Mouse (Mus musculus) heart, postnatal 0 days (tissue): ENCODE measurements around the gene Brk1. TPM values are rescaled to one million over a fixed set of nuclear protein-coding genes. Genes with fewer than 3 reads are reported as not detected.

Experiments
- ATAC-seq: fragments of 200-750 bp; cut with Nextera tagmentation; 2 replicates; pipeline ENCODE4 v1.8.0; 2017; ENCODE audit warnings: low read depth, moderate number of reproducible peaks, moderate library complexity; ENCODE audit not compliant: insufficient read depth
- DNase-seq: peaks from one replicate; pipeline ENCODE4 v3.0.0-alpha.2; 2016; ENCODE audit warnings: low spot score
- H3K27ac ChIP-seq: fragments of 300-500 bp; sonication (generic); 2 replicates; pipeline ENCODE4 v1.5.1; 2014; ENCODE audit warnings: low read depth, mild to moderate bottlenecking
- H3K27me3 ChIP-seq: fragments of 300-500 bp; sonication (generic); 2 replicates; pipeline ENCODE4 v1.6.1; 2014; ENCODE audit warnings: low read length, mixed read lengths; ENCODE audit not compliant: control insufficient read depth, insufficient read depth
- H3K36me3 ChIP-seq: fragments of 300-500 bp; sonication (generic); replicated peaks from 2 replicates; pipeline ENCODE4 v1.6.1; 2014; ENCODE audit warnings: low read length, mixed read lengths; ENCODE audit not compliant: control insufficient read depth, insufficient read depth
- H3K4me1 ChIP-seq: fragments of 300-500 bp; sonication (generic); 2 replicates; pipeline ENCODE4 v1.6.1; 2014; ENCODE audit warnings: antibody characterized with exemption; ENCODE audit not compliant: control insufficient read depth, insufficient read depth
- H3K4me2 ChIP-seq: fragments of 300-500 bp; sonication (generic); 2 replicates; pipeline ENCODE4 v1.6.1; 2014; ENCODE audit warnings: low read depth, mild to moderate bottlenecking, low read length, moderate library complexity
- H3K4me3 ChIP-seq: fragments of 300-500 bp; sonication (generic); 2 replicates; pipeline ENCODE4 v1.5.1; 2014; ENCODE audit warnings: low read depth, low read length
- H3K9ac ChIP-seq: fragments of 300-500 bp; sonication (generic); replicated peaks from 2 replicates; pipeline ENCODE4 v1.6.1; 2014; ENCODE audit warnings: low read depth, low read length, mixed read lengths
- H3K9me3 ChIP-seq: fragments of 300-500 bp; sonication (generic); replicated peaks from 2 replicates; pipeline ENCODE4 v1.6.1; 2016; ENCODE audit warnings: low read length; ENCODE audit not compliant: control insufficient read depth
- CTCF ChIP-seq: IDR thresholded peaks from 2 replicates; pipeline ENCODE4 v1.5.1; 2016; ENCODE audit warnings: antibody characterized with exemption, control low read depth, low read depth
- EP300 ChIP-seq: IDR thresholded peaks from 2 replicates; pipeline ENCODE4 v1.6.1; 2016; ENCODE audit warnings: antibody characterized with exemption, low read depth
- WGBS: fragments of 180-500 bp; shearing (Covaris S2); extraction: QIAGEN DNeasy Blood & Tissue Kit; methylation state at CpG from one replicate; pipeline ENCODE4 v1.1.7; 2014; 5-methylcytosine and 5-hydroxymethylcytosine counted together
- polyA plus RNA-seq: library from polyadenylated mRNA; unstranded; fragments of >200 nt; fragmentation: Nextera tagmentation; extraction: Ambion mirVana; gene quantifications from 2 replicates; pipeline ENCODE4 v1.2.1, GENCODE M21; 2015
- total RNA-seq: library from RNA; depleted of rRNA; stranded (reverse); fragments of >200 nt; gene quantifications from 2 replicates; pipeline ENCODE4 v1.2.3, GENCODE M21; 2014; ENCODE audit warnings: low replicate concordance

The Brk1 gene
- total and polyA plus RNA-seq, 2 experiments from 2014 or later, result 169 to 265 TPM

DNA sequence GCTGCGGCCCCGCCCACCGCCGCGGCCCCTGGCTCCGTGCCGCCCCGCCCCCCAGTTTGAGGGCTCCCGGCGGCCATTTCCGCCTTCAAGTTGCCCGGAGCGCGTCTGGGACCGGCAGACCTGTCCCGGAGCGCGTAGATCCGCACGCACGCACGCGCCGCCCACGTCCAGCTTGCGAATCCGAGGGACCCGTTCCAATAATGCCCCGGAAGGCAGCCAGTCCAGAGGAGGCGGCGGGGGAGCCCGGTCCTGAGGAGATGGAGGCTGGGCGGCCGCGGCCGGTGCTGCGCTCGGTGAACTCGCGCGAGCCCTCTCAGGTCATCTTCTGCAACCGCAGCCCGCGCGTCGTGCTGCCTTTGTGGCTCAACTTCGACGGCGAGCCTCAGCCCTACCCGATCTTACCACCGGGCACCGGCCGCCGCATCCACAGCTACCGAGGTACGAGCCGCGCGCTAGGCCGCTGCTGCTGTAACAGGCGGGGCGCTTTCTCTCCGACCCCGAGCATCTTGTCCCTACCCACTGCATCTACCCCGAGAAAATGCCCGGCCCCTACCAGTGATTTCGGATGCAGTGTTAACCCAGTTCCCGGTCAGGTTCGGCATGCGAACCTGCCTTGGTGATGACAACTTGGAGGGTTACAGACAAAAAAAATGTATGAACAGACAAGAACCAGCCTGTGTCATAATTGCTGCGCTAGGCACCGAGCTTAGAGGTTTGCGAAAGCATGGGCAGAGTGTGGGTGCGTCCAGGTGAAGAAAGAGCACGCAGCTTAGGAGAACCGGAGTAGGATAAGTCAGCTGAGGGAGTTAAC is 19.6 kb downstream of the Brk1 start, which contains the start of gene Vhl:
TSS of gene Vhl (plus strand) at position 19 of the 811 bp plus-strand sequence.
- no peaks in the 10 kb centered on the region for H3K27me3 ChIP-seq
- H3K9me3 ChIP-seq, result no peaks in the 10 kb centered on the region
- peak; percentile 77 for DNase-seq
- H3K9ac ChIP-seq, result peak within 1 kb of the TSS; percentile 73
- H3K27ac ChIP-seq, result peak within 1 kb of the TSS; percentile 93
- peak within 1 kb of the TSS; percentile 93 for H3K4me2 ChIP-seq
- peaks cover 10% of the 10 kb centered on the region for H3K36me3 ChIP-seq
- TF ChIP-seq EP300 (no peak), CTCF (no peak; the same call in 1 of the 2 replicates)
- peak; percentile 88 for ATAC-seq
- H3K4me3 ChIP-seq, result peak within 1 kb of the TSS; percentile 83
- peaks cover 12% of the 10 kb centered on the region for H3K4me1 ChIP-seq
- WGBS, result under 1% methylated on average over 53 of the region's 76 CpGs

DNA sequence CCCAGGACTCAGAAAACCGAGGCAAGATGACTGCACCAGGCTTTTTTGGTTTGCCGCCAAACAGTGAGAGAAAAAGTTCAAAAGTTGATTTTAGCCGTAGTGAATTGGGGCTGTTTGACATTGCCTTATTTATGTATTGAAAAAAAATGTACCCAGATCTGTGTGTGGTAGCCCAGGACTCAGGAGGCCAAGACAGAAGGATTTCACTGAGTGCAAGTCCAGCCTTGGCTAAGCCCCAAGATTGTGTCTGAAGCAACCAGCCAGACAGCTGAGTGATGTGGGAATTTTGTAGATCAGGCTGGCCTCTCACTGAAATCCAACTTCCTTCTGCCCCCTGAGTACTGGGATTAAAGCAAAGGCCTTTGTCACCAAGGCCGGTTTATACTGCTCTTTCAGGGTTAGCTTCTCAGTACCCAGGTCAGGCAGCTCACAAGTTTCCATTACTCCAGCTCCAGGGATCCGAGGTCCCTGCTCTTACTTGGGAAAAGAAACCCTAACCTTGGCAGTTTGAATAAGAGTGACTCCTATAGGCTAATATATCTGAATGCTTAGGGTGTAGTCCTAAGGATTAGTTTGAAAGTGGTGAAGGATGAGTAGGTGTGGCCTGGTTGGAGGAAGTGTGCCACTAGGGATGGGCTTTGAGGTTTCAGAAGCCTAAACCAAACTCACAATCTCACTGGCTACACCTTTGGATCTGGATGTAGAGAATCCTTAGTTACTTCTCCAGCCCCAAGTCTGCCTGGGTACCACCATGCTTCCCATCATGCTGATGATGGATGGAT is 20.6 kb downstream of the Brk1 start:
- Histone ChIP-seq H3K27me3 (no peaks in the 10 kb centered on the region), H3K36me3 (peaks cover 20% of the 10 kb centered on the region), H3K27ac (0 out of 2 replicates have a peak overlapping the region, but pooled peaks have one; percentile 93), H3K9me3 (no peaks in the 10 kb centered on the region), H3K4me1 (peaks cover 12% of the 10 kb centered on the region), H3K9ac (peak overlapping the region; percentile 73), H3K4me2 (peak overlapping the region; percentile 93), H3K4me3 (peak overlapping the region; percentile 83)
- ATAC-seq (no peak), DNase-seq (no peak)
- 60% methylated on average over 5 of the region's 5 CpGs for WGBS
- TF ChIP-seq EP300 (no peak), CTCF (no peak)

DNA sequence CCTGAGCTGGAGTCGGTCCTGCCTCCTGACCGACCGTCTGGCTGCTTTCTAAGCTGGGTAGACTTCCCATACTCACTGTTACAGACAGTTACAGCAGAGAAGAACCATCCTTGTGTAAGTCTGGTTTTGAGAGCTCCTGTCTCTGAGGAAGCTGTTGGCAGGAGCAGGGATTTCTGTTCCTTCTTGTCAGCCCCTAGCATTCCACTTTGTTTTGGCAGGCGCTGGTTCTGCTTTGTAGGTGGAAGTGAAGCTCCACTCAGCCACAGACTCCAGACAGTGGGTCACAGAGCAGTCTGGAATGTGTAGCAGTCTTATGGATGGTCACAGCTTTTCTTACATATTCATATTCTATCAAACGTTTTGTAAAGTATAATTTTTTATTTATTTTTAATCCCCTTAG is 25.8 kb downstream of the Brk1 start:
- Histone ChIP-seq H3K9me3 (no peaks in the 10 kb centered on the region), H3K27ac (no peak overlapping the region), H3K4me3 (no peak overlapping the region), H3K4me1 (peaks cover under 1% of the 10 kb centered on the region; the same call in 1 of the 2 replicates), H3K36me3 (peaks cover 47% of the 10 kb centered on the region), H3K27me3 (no peaks in the 10 kb centered on the region), H3K4me2 (no peak overlapping the region), H3K9ac (no peak overlapping the region)
- ATAC-seq (no peak), DNase-seq (no peak)
- no peak for TF ChIP-seq EP300
- 69% methylated on average over 5 of the region's 5 CpGs for WGBS

DNA sequence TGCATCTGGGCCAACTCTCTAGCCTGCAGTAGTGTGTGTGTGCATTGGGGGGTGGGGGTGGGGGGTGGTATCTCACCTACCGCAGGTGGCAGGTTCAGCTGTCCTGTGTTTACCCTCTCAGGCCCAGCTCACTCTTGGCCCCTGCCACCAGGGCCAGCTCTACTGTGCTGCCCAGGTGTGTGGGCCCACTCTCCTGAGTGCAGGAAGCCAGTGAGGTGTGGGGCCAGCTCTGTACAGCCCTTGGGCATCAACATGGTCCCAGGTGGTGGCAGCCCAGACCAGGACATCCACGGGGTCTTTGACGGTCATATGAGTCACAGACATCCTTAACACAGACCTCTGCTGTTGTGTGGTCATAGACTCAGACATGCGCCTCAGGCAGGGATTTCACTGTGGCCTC is 28.3 kb downstream of the Brk1 start:
- no peaks in the 10 kb centered on the region for H3K9me3 ChIP-seq
- H3K9ac ChIP-seq, result no peak overlapping the region
- ATAC-seq, result no peak
- H3K4me2 ChIP-seq, result no peak overlapping the region
- no peaks in the 10 kb centered on the region for H3K4me1 ChIP-seq
- no peak for DNase-seq
- WGBS, result 88% methylated on average over 4 of the region's 4 CpGs
- peaks cover 43% of the 10 kb centered on the region for H3K36me3 ChIP-seq
- H3K27ac ChIP-seq, result no peak overlapping the region
- no peaks in the 10 kb centered on the region for H3K27me3 ChIP-seq
- no peak overlapping the region for H3K4me3 ChIP-seq
- TF ChIP-seq CTCF (no peak), EP300 (no peak)

DNA sequence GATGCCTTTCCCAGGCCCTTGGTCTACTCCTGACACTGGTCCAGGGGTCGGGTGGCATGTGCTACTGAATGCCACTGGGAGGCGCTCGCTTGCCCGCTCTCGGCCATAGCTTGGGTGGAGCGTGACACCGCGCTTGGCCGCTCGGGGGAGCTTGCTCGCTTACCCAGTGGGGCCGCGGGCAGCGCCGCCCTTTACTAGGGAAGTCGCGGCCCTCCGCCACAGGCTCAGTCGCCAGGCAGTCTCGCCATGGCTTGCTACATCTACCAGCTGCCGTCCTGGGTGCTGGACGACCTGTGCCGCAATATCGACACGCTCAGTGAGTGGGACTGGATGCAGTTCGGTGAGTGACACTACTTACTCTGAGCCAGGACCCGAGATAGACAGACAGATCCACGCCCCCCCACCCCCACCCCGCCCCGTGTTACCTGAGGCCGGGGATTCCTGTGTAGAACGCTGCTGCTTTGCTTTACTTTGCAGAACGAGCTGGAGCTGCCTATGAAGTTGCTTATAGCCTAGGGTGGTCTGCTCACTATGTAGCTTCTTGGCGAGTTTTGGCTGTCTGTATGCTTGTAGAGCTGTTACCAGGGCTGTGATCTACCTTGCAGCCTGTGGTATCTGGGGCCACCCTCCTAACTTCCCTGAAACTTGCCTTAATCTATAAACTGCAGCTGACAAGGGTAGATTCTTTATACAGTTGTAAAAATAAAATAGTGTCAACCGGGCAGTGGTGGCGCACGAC is 33.9 kb downstream of the Brk1 start, which contains the start of gene Irak2:
TSS of gene Irak2 (plus strand) at position 166 of the 739 bp plus-strand sequence.
- Histone ChIP-seq H3K4me1 (no peaks in the 10 kb centered on the region), H3K9ac (peak within 1 kb of the TSS; percentile 50), H3K9me3 (no peaks in the 10 kb centered on the region), H3K27me3 (no peaks in the 10 kb centered on the region), H3K36me3 (no peaks in the 10 kb centered on the region), H3K4me2 (peak within 1 kb of the TSS; percentile 82), H3K4me3 (peak within 1 kb of the TSS; percentile 62), H3K27ac (peak within 1 kb of the TSS; percentile 46)
- peak; percentile 99 for TF ChIP-seq CTCF
- no peak for TF ChIP-seq EP300
- DNase-seq (peak; percentile 92), ATAC-seq (peak; percentile 97)
- 8% methylated on average over 37 of the region's 37 CpGs for WGBS
